Mouse (Mus musculus) monocyte, adult 5-6 weeks (primary cell): ENCODE measurements around the gene Sh3bp4. TPM values are rescaled to one million over a fixed set of nuclear protein-coding genes. Genes with fewer than 3 reads are reported as not detected.
A peak's percentile ranks its signal among the peaks of the same experiment; 100 is the strongest.

Source experiments
- ATAC-seq: fragments of 153-309, 156-312 bp; replicated peaks from 2 replicates; pipeline ENCODE4 v1.8.0; 2017; ENCODE audit warnings: mild to moderate bottlenecking; ENCODE audit not compliant: low TSS enrichment, insufficient number of reproducible peaks, severe bottlenecking, poor library complexity, low FRiP score
- total RNA-seq: library from RNA; stranded (forward); fragments of 200-1000, 200-491, 200-594 nt; gene quantifications from 3 replicates; pipeline ENCODE4 v1.2.3, GENCODE M21; 2017

The Sh3bp4 gene
- total RNA-seq: 0.97 to 2.0 TPM (median 1.3 TPM) in 3 replicates

DNA sequence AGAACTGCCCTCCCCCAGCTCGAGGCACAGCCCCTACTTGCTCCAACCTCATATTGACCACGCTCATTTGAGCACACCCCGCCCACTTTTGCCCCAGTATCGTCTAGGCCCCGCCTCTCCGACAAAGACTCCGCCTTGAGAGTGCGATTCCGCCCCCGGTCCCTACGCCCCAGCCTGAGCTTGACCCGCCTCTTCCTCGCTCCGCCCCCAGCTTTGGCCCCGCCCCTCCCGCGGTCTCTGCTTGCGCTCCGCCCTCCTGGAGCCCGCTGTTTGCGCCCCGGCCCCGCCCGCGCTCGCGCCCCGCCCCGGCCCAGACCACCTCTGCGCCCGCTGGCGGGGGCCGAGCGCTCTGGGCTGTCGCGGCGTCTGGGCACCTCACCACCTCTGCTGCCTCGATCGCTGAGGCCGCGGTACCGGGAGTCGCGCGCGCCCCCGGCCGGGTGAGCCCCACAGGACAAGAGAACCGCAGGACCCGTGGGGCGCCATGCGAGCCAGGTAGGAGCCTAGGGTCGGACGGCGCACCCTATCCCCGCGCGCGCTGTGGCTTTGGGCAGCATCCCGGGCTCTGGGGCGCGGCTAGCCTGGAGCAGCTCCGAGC, at the start of gene Sh3bp4:
Gene Sh3bp4 (plus strand): TSS at position 313 of the 598 bp plus-strand sequence.
- peak; percentile 97 for ATAC-seq

DNA sequence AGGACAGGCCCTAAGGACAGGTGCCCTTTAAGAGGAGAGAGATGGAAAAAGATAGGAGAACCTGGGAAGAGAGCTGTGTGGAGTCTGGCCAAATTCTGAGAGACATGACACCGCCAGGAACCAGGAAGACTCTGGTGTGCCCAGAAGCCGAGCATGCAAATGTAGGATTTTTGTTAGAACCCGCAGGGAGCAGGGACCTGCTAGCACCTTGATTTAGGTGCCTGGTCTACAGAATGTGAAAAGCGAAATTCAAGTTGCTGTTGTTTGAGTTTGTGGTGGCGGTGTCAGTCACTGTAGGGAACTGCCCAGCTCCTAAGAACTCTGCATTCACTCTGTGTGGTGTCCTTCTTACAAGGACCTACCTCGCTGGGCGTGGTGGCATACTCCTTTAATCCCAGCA, 47.2 kb upstream of the Sh3bp4 start:
- ATAC-seq: no peak

GRCm38 (mm10) chr1:89024696-89025612, 45.3 kb upstream of the Sh3bp4 start:
- ATAC-seq: no peak

GRCm38 (mm10) chr1:89026040-89026439, 44.2 kb upstream of the Sh3bp4 start:
- ATAC-seq: no peak

- ATAC-seq: no peak
Measured at GRCm38 (mm10) chr1:89029136-89029927, 40.9 kb upstream of the Sh3bp4 start.

DNA sequence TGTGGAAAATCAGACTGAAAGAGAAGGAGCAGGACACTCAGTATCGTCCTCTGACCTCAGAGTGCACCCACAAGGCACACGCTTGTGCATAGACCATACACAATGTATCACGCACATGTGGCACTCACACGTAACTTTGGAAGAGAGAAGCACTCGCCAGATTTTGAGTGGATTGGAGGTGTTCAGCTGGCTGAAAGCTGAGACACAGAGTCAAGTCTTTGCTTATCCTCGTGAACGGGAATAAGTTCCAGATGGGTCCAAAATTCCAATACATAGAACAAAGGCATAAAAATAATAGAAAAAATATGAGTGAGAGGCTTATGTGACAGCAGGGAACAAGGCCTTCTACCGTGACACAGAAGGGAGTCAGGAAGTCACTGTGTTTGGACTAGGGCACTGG, 36.6 kb upstream of the Sh3bp4 start:
- no peak for ATAC-seq

DNA sequence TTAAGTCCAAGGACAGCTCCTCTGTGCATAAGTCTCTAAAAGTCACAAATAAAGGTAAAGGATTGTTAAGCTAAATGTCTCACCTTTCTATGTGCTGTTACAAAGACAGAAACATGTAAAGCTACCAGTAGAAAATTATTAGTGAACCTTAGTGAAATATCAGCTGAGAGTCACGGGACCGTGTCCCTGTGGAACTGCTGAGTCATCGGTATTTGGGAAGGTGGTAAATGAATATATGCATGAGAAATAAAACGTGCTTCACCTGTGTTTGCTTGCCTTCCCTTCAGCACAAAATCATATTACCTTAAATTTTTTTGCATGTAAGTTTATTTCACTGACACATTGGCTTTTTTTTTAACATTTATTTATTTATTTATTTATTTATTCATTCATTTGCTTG, 36.2 kb upstream of the Sh3bp4 start:
- ATAC-seq: no peak

- no peak for ATAC-seq
Measured at GRCm38 (mm10) chr1:89035115-89035514, 35.1 kb upstream of the Sh3bp4 start.

GRCm38 (mm10) chr1:89039836-89040235, 30.4 kb upstream of the Sh3bp4 start:
- ATAC-seq: no peak

DNA sequence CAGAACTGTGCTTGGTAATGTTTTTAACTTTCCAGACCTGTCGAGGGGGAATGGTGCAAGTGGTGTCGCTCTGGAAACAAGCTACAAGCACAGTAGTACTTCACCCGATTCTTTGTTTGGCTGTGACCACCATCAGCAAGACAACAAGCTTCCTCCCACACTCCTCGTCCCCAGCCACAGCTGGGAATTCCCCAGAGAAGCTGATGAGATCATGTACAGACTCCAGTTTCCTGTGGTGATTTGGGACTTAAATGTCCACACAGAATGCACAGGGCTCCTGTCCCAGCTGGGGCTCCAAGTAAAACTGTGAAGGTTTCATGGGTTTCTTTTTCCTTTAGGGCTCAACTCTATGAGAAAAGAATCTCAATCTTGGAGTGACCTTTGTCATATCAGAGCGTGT, 28.9 kb upstream of the Sh3bp4 start:
- ATAC-seq: no peak

DNA sequence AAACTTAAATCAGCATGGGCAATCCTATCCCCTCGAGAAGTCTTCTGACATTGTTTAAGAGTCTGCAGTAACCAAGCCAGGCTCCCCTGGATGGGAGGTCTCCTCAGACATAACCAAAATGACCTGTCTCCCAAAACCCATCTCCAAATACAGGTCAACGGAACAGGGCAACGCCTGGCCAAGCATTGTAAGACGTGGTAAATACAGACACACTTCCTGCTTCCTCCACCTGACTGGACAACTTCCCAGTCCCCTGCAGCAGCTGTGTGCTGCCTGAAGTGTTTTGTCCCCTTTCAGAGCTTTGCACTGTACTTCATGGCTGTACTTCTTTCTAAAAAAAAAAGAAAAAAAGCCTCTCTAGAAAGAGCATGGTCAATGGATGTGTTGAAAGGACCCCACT, 28.1 kb upstream of the Sh3bp4 start:
- ATAC-seq: no peak

GRCm38 (mm10) chr1:89042956-89043355, 27.3 kb upstream of the Sh3bp4 start:
- ATAC-seq: peak; percentile 40; the same call in 1 of the 2 replicates

GRCm38 (mm10) chr1:89045403-89045802, 24.8 kb upstream of the Sh3bp4 start:
- no peak for ATAC-seq

DNA sequence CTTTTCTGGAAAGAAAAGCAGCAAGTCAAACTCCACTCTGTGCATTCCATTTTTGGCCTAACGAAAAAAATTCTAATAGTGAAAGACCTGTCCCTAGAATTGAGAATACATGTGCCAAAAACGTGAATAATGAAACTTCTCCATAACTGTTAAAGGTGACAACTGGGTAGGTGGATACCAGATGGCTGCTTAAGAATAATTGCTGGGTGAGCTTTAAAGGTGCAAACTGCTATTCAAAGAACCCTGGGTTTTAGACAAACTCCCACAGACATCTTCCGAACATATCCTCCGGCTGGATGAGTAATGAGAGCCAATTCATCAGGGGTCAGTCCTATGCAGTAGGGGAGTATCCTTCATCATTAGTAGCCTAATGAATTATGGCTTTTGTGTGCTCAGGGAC, 20.7 kb upstream of the Sh3bp4 start:
- ATAC-seq: no peak

- ATAC-seq: no peak
Measured at GRCm38 (mm10) chr1:89056175-89056574, 14.0 kb upstream of the Sh3bp4 start.

DNA sequence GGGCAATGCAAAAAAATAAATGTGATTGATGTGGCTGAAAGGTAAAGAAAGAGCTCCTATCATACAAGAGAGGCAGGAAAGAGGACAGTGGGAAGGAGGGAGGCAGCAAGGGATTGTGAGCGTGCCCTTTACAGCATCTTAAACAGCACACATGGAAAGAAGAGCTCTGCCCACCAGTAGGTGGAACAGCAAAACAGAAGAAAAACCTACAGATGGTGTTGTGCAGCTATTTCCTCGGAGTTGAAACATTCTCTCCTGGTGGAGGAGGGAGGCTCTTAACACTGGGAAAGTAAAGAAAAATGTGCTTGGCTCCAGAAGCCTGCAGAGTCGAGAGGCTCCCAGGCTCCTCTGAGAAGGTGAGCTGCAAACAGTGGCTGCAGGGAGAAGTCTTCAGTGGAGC, 12.8 kb upstream of the Sh3bp4 start:
- ATAC-seq: no peak

DNA sequence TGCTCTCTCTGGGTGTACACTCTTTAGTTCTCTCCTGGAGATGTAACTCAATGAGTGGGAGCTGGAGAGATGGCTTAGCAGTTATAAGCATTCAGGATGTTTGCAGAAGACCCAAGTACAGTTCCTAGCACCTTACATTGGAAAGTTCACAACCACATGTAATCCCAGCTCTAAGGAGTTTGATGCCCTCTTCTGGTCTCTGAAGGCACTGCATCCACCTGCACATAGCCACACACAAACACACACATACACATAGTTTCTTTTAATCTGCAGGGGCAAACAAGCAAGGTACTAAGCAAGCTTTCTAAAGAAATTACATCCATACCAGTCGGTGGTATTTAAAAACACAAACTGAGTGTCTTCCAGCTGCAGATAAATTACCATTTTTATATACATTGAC, 12.2 kb upstream of the Sh3bp4 start:
- no peak for ATAC-seq

GRCm38 (mm10) chr1:89062977-89063376, 7.2 kb upstream of the Sh3bp4 start:
- no peak for ATAC-seq

GRCm38 (mm10) chr1:89063800-89064199, 6.4 kb upstream of the Sh3bp4 start:
- no peak for ATAC-seq
